Mouse (Mus musculus): ENCODE measurements around the gene Hoxd9.

- no peak for TF ChIP-seq CTCF (IDR thresholded peaks at IDR 0.05; ENCODE audit: extremely low read depth, insufficient read depth, low read length)
- TF ChIP-seq POLR2A (IDR thresholded peaks at IDR 0.05; ENCODE audit: extremely low read depth, insufficient read depth, low read length) = no peak
These were observed 17.9 kb upstream of the Hoxd9 start for GRCm38 (mm10) chr2:74679596-74679971.

All from cortical plate, adult 2 months (tissue).